Mouse (Mus musculus) right cerebral cortex, adult 18-20 months (tissue): ENCODE data around the gene Gm3476.
"Not testable (repeated sequence)": the region's sequence is repeated elsewhere in the genome, so short reads cannot be mapped to it uniquely, and the experiment has no call there.

Experiments
- DNase-seq: peaks from one replicate; pipeline ENCODE4 v3.0.0; 2022; ENCODE audit warnings: mixed read lengths

Gene Gm3476

GRCm38 (mm10) chr14:6125707-6126106 lies at the start of gene Gm3476:
Gene Gm3476 (minus strand): TSS chr14:6125807.
- DNase-seq: not testable (repeated sequence)

GRCm38 (mm10) chr14:6163538-6163937 lies 37.9 kb upstream of the Gm3476 start:
- DNase-seq: not testable (repeated sequence)

GRCm38 (mm10) chr14:6161085-6161484 lies 35.5 kb upstream of the Gm3476 start:
- DNase-seq: not testable (repeated sequence)

GRCm38 (mm10) chr14:6108272-6108925 lies 17.2 kb downstream of the Gm3476 start, which contains the start of gene Gm3468:
Gene Gm3468 (minus strand): TSS chr14:6108665.
- peak; percentile 35 for DNase-seq

- not testable (repeated sequence) for DNase-seq
These were observed 18.1 kb downstream of the Gm3476 start for GRCm38 (mm10) chr14:6107500-6107899.

- DNase-seq: not testable (repeated sequence)
These were observed 31.8 kb downstream of the Gm3476 start, which contains the start of gene Gm8206 for GRCm38 (mm10) chr14:6093842-6094241. Gene Gm8206 (minus strand): TSS chr14:6093942.

- not testable (repeated sequence) for DNase-seq
These were observed 67.4 kb downstream of the Gm3476 start, which contains the start of gene Gm6337 for GRCm38 (mm10) chr14:6058167-6058566. Gene Gm6337 (minus strand): TSS chr14:6058267.
